9 mouse cellular contexts compared by ENCODE assay signal in the genomic region with DNA sequence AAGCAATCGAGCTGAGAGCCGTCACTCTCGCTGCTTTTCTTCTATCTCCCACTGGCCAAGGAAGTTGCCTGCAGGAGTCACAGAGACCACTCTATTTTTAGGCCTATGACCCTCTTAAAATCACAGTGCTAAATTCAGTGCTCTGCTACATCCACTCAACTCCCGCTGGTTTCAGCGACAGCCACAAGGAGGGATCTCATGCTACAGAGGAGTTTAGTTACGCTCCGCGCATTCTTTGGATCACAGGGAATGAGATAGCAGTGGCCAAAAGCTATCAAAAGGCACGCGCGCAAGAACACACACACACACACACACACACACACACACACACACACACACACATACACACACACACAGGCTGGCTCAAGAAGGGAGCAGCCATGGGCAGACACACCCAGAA.
DNase-seq lines count a peak whose midpoint lies in the region; ATAC-seq and TF ChIP-seq lines count a peak whose summit lies in the region.
"Had no signal": no experiment of that assay in that cellular context is flagged by ENCODE, and none has a peak within 500 bp of the region (broad histone marks: within the 10 kb centered on the region; RNA-seq: fewer than 3 reads in every experiment).

No protein-coding gene starts in this region.

- DNase-seq in kidney, postnatal 0 days (ENCODE audit: low spot score) = peak; percentile 65
- DNase-seq in kidney, adult 11 months = no peak
- DNase-seq in hindbrain, embryonic 10.5 days (ENCODE audit: low spot score) = peak; percentile 31
- DNase-seq in neural tube, embryonic 10.5 days (ENCODE audit: extremely low spot score, low spot score) = peak; percentile 40
- DNase-seq in urinary bladder, postnatal 25 days (ENCODE audit: low spot score) = no peak
- no peak for DNase-seq in thymus, postnatal 10 days (ENCODE audit: low spot score in 2 of 2)
- DNase-seq in thymus, postnatal 4 days = no peak
- DNase-seq: liver had no signal

- peak overlapping the region; percentile 5; the same call in 1 of the 2 replicates for H3K4me2 ChIP-seq in kidney, postnatal 0 days (ENCODE audit: low read length)
- H3K4me2 ChIP-seq in embryonic facial prominence, embryonic 13.5 days = peak overlapping the region; percentile 16; the same call in 1 of the 2 replicates

- H3K9me3 ChIP-seq in kidney, postnatal 0 days (replicated peaks; ENCODE audit: low read length) = no peaks in the 10 kb centered on the region
- H3K9me3 ChIP-seq in embryonic facial prominence, embryonic 13.5 days = no peaks in the 10 kb centered on the region
- no peaks in the 10 kb centered on the region for H3K9me3 ChIP-seq in hindbrain, embryonic 10.5 days

- 15% methylated on average over 11 of the region's 11 CpGs for WGBS in kidney, postnatal 0 days
- WGBS in embryonic facial prominence, embryonic 13.5 days = 10% methylated on average over 11 of the region's 11 CpGs
- WGBS in hindbrain, embryonic 10.5 days = 10% methylated on average over 11 of the region's 11 CpGs

- H3K9ac ChIP-seq in kidney, postnatal 0 days (ENCODE audit: low read depth, low read length) = no peak overlapping the region
- H3K9ac ChIP-seq in embryonic facial prominence, embryonic 13.5 days = no peak overlapping the region

- no peak overlapping the region for H3K4me3 ChIP-seq in kidney, postnatal 0 days (replicated peaks; ENCODE audit: low read depth, low read length)
- H3K4me3 ChIP-seq in embryonic facial prominence, embryonic 13.5 days = no peak overlapping the region
- H3K4me3 ChIP-seq in hindbrain, embryonic 10.5 days = peak overlapping the region; percentile 7; the same call in 1 of the 2 replicates

- peak; percentile 37; the same call in 1 of the 2 replicates for TF ChIP-seq CTCF in kidney, postnatal 0 days (IDR thresholded peaks at IDR 0.05; ENCODE audit: low read depth)

- H3K4me1 ChIP-seq in kidney, postnatal 0 days (replicated peaks; ENCODE audit: insufficient read depth, low read length) = peaks cover 26% of the 10 kb centered on the region
- H3K4me1 ChIP-seq in embryonic facial prominence, embryonic 13.5 days = peaks cover 41% of the 10 kb centered on the region
- H3K4me1 ChIP-seq in hindbrain, embryonic 10.5 days (replicated peaks) = peaks cover 63% of the 10 kb centered on the region

- H3K27ac ChIP-seq in kidney, postnatal 0 days = no peak overlapping the region
- H3K27ac ChIP-seq in embryonic facial prominence, embryonic 13.5 days = no peak overlapping the region
- H3K27ac ChIP-seq in hindbrain, embryonic 10.5 days = peak overlapping the region; percentile 64

- no peak for ATAC-seq in kidney, postnatal 0 days (replicated peaks; ENCODE audit: low FRiP score, low read depth)
- ATAC-seq in embryonic facial prominence, embryonic 13.5 days (ENCODE audit: insufficient number of reproducible peaks, insufficient read depth, low FRiP score, low TSS enrichment, low read depth) = no peak

- no peaks in the 10 kb centered on the region for H3K36me3 ChIP-seq in kidney, postnatal 0 days (ENCODE audit: insufficient read depth, low read length)
- H3K36me3 ChIP-seq in embryonic facial prominence, embryonic 13.5 days = no peaks in the 10 kb centered on the region
- no peaks in the 10 kb centered on the region for H3K36me3 ChIP-seq in hindbrain, embryonic 10.5 days

- no peaks in the 10 kb centered on the region for H3K27me3 ChIP-seq in kidney, postnatal 0 days (ENCODE audit: insufficient read depth, low read length)
- peaks cover 33% of the 10 kb centered on the region for H3K27me3 ChIP-seq in embryonic facial prominence, embryonic 13.5 days
- no peaks in the 10 kb centered on the region for H3K27me3 ChIP-seq in hindbrain, embryonic 10.5 days (ENCODE audit: insufficient read depth, poor library complexity, severe bottlenecking)

Comparison
In these comparisons a context has a peak if more than half of its experiments do, and no peak if none do; other contexts are left out.
1. DNase-seq: peak in kidney, postnatal 0 days (single experiment), hindbrain, embryonic 10.5 days (single experiment) and neural tube, embryonic 10.5 days (single experiment); none in kidney, adult 11 months (single experiment), urinary bladder, postnatal 25 days (single experiment), thymus, postnatal 10 days (0 of 2) and thymus, postnatal 4 days (single experiment).